Mouse (Mus musculus): Measurements from ENCODE around the gene Bud23. TPM values are rescaled to one million over a fixed set of nuclear protein-coding genes. Genes with fewer than 3 reads are reported as not detected.

Gene Bud23
- 110 and 175 TPM in 2 replicates for polyA plus RNA-seq (2012; rRNA removed)

DNA sequence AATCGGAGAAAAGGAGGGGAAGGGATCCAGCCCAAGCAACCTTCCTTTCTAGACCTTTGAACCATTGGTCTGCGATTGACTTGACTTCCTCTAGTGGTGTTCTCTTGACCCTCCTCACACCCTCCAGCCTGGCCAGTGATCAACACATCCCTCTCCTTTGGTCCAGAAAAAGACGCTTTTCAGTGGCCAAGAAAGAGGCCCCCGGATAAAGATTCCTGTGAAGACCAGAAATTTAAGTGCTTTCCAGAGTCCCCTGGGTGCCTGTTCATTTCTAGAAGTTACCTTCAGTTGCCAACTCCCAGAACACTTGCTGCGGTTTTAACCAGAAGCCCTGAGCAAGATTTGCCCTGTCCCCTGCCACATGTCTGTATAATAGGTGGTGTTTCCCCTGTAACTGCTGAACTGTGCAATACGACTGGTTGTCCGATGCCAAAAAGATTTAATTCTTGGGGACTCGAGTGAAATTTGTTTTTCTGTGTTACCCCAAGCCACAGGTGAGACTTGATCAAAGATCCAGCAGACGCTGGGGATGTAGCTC lies at the start of gene Bud23:
Bud23 (minus strand) TSS at position 51 of the 538 bp plus-strand sequence.

GRCm38 (mm10) chr5:135089653-135090052 lies 24.9 kb upstream of the Bud23 start, which contains the start of gene Mlxipl:
TSS of gene Mlxipl (plus strand) at chr5:135089890.

DNA sequence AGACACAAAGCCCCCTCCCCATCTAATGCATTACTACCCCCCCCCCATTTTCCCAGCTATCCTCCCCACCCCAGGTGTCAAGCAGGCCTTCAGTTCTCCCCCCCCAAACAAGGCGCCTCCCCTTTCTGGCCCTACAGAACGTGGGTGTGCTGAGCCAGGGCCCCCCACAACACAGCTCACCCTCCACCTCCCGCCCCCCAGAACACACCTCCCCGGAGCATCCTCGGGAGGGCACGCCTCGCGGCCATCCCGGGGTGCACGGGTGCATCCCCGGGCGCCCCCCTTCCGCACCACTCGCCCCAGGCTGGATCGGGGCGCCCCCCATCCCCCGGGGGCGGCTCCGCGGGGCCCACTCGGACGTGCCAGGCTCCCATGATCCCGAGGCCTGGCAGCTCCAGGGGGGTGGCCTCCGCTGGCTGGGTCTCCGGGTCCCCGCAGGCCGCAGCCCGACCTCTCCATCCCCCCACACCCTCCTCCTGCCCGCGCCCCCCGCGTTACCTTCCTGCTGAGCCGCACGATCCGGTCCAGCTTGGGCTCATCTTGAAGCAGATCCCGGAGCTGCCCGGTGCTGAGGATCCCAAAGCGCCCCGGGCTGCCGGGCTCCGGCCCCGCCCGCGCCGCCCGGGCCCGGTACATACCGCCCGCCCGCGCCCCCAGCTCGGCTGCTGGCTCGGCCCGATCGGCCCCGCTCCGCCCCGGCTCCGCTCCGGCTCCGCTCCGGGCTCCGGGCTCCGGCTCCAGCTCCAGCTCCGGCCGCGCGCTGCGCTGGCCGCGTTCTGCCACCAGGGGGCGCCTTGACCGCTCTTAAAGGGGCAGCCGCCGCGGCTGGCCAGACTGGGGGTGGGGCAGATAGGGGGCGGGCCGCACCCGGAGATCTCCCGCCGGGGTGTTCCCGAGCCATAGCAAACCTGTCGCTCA lies 13.1 kb upstream of the Bud23 start, which contains the start of gene Vps37d:
Vps37d (minus strand) TSS at position 703 of the 918 bp plus-strand sequence.

GRCm38 (mm10) chr5:135063629-135064381 lies 954 bp downstream of the Bud23 start, which contains the start of gene Dnajc30:
TSS of gene Dnajc30 (plus strand) at chr5:135064202.

GRCm38 (mm10) chr5:135023344-135024173 lies 41.2 kb downstream of the Bud23 start, which contains the start of gene Stx1a:
TSS of gene Stx1a (plus strand) at chr5:135023482.

DNA sequence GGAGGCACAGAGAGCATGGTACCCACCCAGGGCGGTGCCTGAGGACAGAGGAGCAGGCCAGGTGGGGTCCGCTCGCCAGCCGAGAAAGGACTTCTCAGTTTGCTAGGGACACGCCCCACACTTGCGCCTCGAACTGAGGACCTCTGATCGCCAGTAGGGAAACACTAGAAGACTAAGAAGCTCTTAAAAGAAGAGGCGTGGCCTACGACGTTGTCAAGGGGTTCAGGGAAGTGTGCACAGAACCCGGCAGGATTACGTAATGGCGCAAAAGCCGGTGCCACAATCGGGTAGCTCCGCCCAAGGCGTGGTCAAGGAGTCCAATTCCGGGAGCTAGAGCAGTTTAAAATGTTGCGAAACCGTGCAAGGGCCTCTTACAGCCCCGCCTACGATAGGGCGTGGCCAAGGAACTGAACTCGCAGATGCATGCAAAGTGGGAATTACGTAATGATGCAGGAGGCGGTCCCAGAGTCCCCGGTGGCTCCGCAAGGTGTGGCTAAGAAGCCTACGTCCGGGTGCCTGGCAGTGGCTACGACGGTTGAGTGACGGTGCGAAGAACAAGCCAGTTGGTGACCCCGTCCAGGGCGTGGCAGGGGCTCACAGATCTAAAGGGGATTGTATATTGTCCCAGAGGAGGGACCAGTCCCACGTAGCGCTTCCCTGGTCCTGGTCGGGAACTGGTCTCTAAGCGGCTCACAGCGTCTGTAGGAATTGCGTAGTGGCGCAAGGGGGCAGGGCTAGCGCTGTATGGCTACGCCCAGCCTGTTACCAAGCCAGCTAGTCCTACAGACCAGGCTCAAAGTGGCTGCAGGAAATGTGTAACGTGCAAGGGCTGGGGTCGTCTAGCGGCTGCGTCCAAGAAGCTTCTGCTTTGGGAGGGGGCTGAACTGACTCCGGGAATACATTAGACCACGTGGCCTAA lies 55.8 kb downstream of the Bud23 start, which contains the start of gene Abhd11:
Abhd11 (plus strand) TSS at position 482 of the 919 bp plus-strand sequence.

Other genes starting within 250 kb of the Bud23 start
- not detected in 2 replicates for gene Tmem270, start 158.2 kb downstream of the Bud23 start, polyA plus RNA-seq (2012; rRNA removed)
- 7.1 and 11.9 TPM in 2 replicates for gene Cldn13, start 149.4 kb downstream of the Bud23 start, polyA plus RNA-seq (2012; rRNA removed)
- 6.1 and 12.3 TPM in 2 replicates for gene Mettl27, start 132.6 kb downstream of the Bud23 start, polyA plus RNA-seq (2012; rRNA removed)
- 3.0 and 6.3 TPM in 2 replicates for gene Cldn4, start 118.0 kb downstream of the Bud23 start, polyA plus RNA-seq (2012; rRNA removed)
- 1.2 and 2.8 TPM in 2 replicates for gene Cldn3, start 78.7 kb downstream of the Bud23 start, polyA plus RNA-seq (2012; rRNA removed)
- 34.8 and 49.6 TPM in 2 replicates for gene Abhd11, start 55.8 kb downstream of the Bud23 start, polyA plus RNA-seq (2012; rRNA removed)
- 32.9 and 37.0 TPM in 2 replicates for gene Stx1a, start 41.5 kb downstream of the Bud23 start, polyA plus RNA-seq (2012; rRNA removed)
- gene Dnajc30, start 757 bp downstream of the Bud23 start, polyA plus RNA-seq (2012; rRNA removed): 16.1 and 22.3 TPM in 2 replicates
- 20.8 and 26.8 TPM in 2 replicates for gene Vps37d, start 13.3 kb upstream of the Bud23 start, polyA plus RNA-seq (2012; rRNA removed)
- gene Mlxipl, start 24.9 kb upstream of the Bud23 start, polyA plus RNA-seq (2012; rRNA removed): 3.9 and 4.3 TPM in 2 replicates
- gene Tbl2, start 84.7 kb upstream of the Bud23 start, polyA plus RNA-seq (2012; rRNA removed): 18.3 and 18.7 TPM in 2 replicates
- gene Bcl7b, start 103.3 kb upstream of the Bud23 start, polyA plus RNA-seq (2012; rRNA removed): 19.9 and 22.0 TPM in 2 replicates
- 107 and 146 TPM in 2 replicates for gene Baz1b, start 122.3 kb upstream of the Bud23 start, polyA plus RNA-seq (2012; rRNA removed)
- gene Fzd9, start 186.3 kb upstream of the Bud23 start, polyA plus RNA-seq (2012; rRNA removed): 9.1 and 9.6 TPM in 2 replicates